Mouse (Mus musculus) hindbrain, embryonic 15.5 days (tissue): ENCODE data around the gene Msx3. TPM values are rescaled to one million over a fixed set of nuclear protein-coding genes. Genes with fewer than 3 reads are reported as not detected.

ENCODE experiments used
- ATAC-seq: fragments of 200-750 bp; cut with Nextera tagmentation; 2 replicates; pipeline ENCODE4 v1.8.0; 2017; ENCODE audit warnings: low read depth, moderate number of reproducible peaks, moderate TSS enrichment; ENCODE audit not compliant: low FRiP score
- H3K27ac ChIP-seq: fragments of 300-500 bp; sonication (generic); replicated peaks from 2 replicates; pipeline ENCODE4 v1.5.1; 2015; ENCODE audit warnings: mild to moderate bottlenecking, inconsistent platforms
- H3K27me3 ChIP-seq: fragments of 300-500 bp; sonication (generic); 2 replicates; pipeline ENCODE4 v1.6.1; 2015; ENCODE audit warnings: control low read depth, inconsistent platforms
- H3K36me3 ChIP-seq: fragments of 300-500 bp; sonication (generic); 2 replicates; pipeline ENCODE4 v1.6.1; 2015; ENCODE audit warnings: control low read depth, inconsistent platforms
- H3K4me1 ChIP-seq: fragments of 300-500 bp; sonication (generic); replicated peaks from 2 replicates; pipeline ENCODE4 v1.6.1; 2015; ENCODE audit warnings: control low read depth, inconsistent platforms
- H3K4me2 ChIP-seq: fragments of 300-500 bp; sonication (generic); 2 replicates; pipeline ENCODE4 v1.6.1; 2015; ENCODE audit warnings: moderate library complexity, mild to moderate bottlenecking, inconsistent platforms
- H3K4me3 ChIP-seq: fragments of 300-500 bp; sonication (generic); 2 replicates; pipeline ENCODE4 v1.5.1; 2015; ENCODE audit warnings: mild to moderate bottlenecking, inconsistent platforms
- H3K9ac ChIP-seq: fragments of 300-500 bp; sonication (generic); 2 replicates; pipeline ENCODE4 v1.6.1; 2015; ENCODE audit warnings: inconsistent platforms
- H3K9me3 ChIP-seq: fragments of 300-500 bp; sonication (generic); 2 replicates; pipeline ENCODE4 v1.6.1; 2016; ENCODE audit warnings: control low read depth, inconsistent platforms
- WGBS: fragments of 180-500 bp; shearing (Covaris S2); methylation state at CpG from one replicate; pipeline ENCODE4 v1.1.7; 2015; 5-methylcytosine and 5-hydroxymethylcytosine counted together
- polyA plus RNA-seq: library from polyadenylated mRNA; unstranded; fragments of >200 nt; fragmentation: Nextera tagmentation; extraction: Ambion mirVana; gene quantifications from 2 replicates; pipeline ENCODE4 v1.2.1, GENCODE M21; 2015

The Msx3 gene
- polyA plus RNA-seq, 1 experiment from 2014 or later: 9.5 TPM

GRCm38 (mm10) chr7:140049115-140049689, 313 bp upstream of the Msx3 start:
- no peaks in the 10 kb centered on the region for H3K36me3 ChIP-seq
- under 1% methylated on average over 34 of the region's 34 CpGs for WGBS
- H3K9ac ChIP-seq: peak overlapping the region; percentile 49
- peaks cover 26% of the 10 kb centered on the region for H3K4me1 ChIP-seq
- H3K27ac ChIP-seq: 0 out of 2 replicates have a peak overlapping the region, but pooled peaks have one; percentile 1
- no peaks in the 10 kb centered on the region for H3K9me3 ChIP-seq
- H3K4me2 ChIP-seq: peak overlapping the region; percentile 79
- H3K27me3 ChIP-seq: peaks cover 69% of the 10 kb centered on the region
- H3K4me3 ChIP-seq: peak overlapping the region; percentile 52
- peak; percentile 88 for ATAC-seq

GRCm38 (mm10) chr7:140047811-140048311, 1.0 kb downstream of the Msx3 start:
- Histone ChIP-seq H3K4me3 (peak overlapping the region; percentile 52), H3K9me3 (no peaks in the 10 kb centered on the region), H3K4me1 (peaks cover 26% of the 10 kb centered on the region), H3K27ac (no peak overlapping the region), H3K36me3 (no peaks in the 10 kb centered on the region), H3K4me2 (peak overlapping the region; percentile 79), H3K27me3 (peaks cover 66% of the 10 kb centered on the region), H3K9ac (peak overlapping the region; percentile 49; the same call in 1 of the 2 replicates)
- WGBS: under 1% methylated on average over 33 of the region's 33 CpGs
- no peak for ATAC-seq

- Histone ChIP-seq H3K27ac (no peak overlapping the region), H3K36me3 (peaks cover 4% of the 10 kb centered on the region; the same call in 1 of the 2 replicates), H3K4me1 (peaks cover 26% of the 10 kb centered on the region), H3K27me3 (peaks cover 49% of the 10 kb centered on the region), H3K9me3 (no peaks in the 10 kb centered on the region), H3K9ac (no peak overlapping the region), H3K4me3 (no peak overlapping the region), H3K4me2 (no peak overlapping the region)
- no peak for ATAC-seq
- WGBS: 88% methylated on average over 4 of the region's 4 CpGs
Measured at GRCm38 (mm10) chr7:140045546-140045945, 3.3 kb downstream of the Msx3 start.

GRCm38 (mm10) chr7:140042728-140043127, 6.2 kb downstream of the Msx3 start:
- no peak overlapping the region for H3K27ac ChIP-seq
- H3K36me3 ChIP-seq: peaks cover 6% of the 10 kb centered on the region; the same call in 1 of the 2 replicates
- no peak overlapping the region for H3K9ac ChIP-seq
- H3K4me2 ChIP-seq: no peak overlapping the region
- H3K4me3 ChIP-seq: no peak overlapping the region
- no peaks in the 10 kb centered on the region for H3K9me3 ChIP-seq
- ATAC-seq: no peak
- peaks cover 22% of the 10 kb centered on the region for H3K27me3 ChIP-seq
- WGBS: 74% methylated on average over 3 of the region's 3 CpGs
- peaks cover 4% of the 10 kb centered on the region for H3K4me1 ChIP-seq

- no peaks in the 10 kb centered on the region for H3K27me3 ChIP-seq
- H3K36me3 ChIP-seq: peaks cover 19% of the 10 kb centered on the region
- no peak overlapping the region for H3K27ac ChIP-seq
- WGBS: 48% methylated on average over 3 of the region's 3 CpGs
- peak overlapping the region; percentile 90 for H3K9ac ChIP-seq
- H3K4me2 ChIP-seq: peak overlapping the region; percentile 89
- ATAC-seq: no peak
- no peaks in the 10 kb centered on the region for H3K9me3 ChIP-seq
- peaks cover 24% of the 10 kb centered on the region for H3K4me1 ChIP-seq
- H3K4me3 ChIP-seq: peak overlapping the region; percentile 98
Measured at GRCm38 (mm10) chr7:140037171-140037555, 11.7 kb downstream of the Msx3 start.

GRCm38 (mm10) chr7:140036281-140037170, 12.4 kb downstream of the Msx3 start, which contains the start of the genes Zfp511 and Tubgcp2:
TSS of gene Zfp511 (plus strand) at chr7:140036391.
TSS of gene Tubgcp2 (minus strand) at chr7:140036669.
- ATAC-seq: peak; percentile 96
- WGBS: under 1% methylated on average over 68 of the region's 69 CpGs
- peak within 1 kb of the TSS; percentile 98 for H3K4me3 ChIP-seq
- H3K27me3 ChIP-seq: no peaks in the 10 kb centered on the region
- H3K9ac ChIP-seq: peak within 1 kb of the TSS; percentile 90
- peak within 1 kb of the TSS; percentile 89 for H3K4me2 ChIP-seq
- peak within 1 kb of the TSS; percentile 96 for H3K27ac ChIP-seq
- H3K36me3 ChIP-seq: peaks cover 24% of the 10 kb centered on the region
- peaks cover 24% of the 10 kb centered on the region for H3K4me1 ChIP-seq
- no peaks in the 10 kb centered on the region for H3K9me3 ChIP-seq

DNA sequence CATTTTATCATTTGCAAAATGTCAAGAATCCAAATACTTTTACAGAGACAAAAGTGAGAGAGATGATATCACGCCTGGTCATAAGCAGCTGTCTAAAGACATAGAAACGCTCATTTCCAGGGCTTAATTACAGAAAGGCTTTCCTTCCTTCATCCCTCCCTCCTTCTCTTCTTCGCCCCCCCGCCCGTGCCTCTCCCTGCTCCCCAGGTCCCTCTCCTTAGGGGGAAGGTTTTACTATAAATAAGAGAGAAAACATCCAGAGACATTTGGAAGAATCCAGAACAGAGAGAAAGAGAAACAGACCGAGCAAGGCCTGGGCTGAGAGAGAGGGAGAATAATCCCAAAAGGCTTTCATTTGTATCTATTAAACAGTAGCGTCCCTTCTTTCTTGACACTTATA, 13.4 kb downstream of the Msx3 start:
- peak overlapping the region; percentile 98 for H3K4me3 ChIP-seq
- H3K9ac ChIP-seq: peak overlapping the region; percentile 90
- peaks cover 24% of the 10 kb centered on the region for H3K4me1 ChIP-seq
- no peaks in the 10 kb centered on the region for H3K9me3 ChIP-seq
- H3K4me2 ChIP-seq: peak overlapping the region; percentile 89
- H3K27me3 ChIP-seq: no peaks in the 10 kb centered on the region
- WGBS: 22% methylated on average over 7 of the region's 7 CpGs
- peak overlapping the region; percentile 96; the same call in 1 of the 2 replicates for H3K27ac ChIP-seq
- ATAC-seq: no peak
- H3K36me3 ChIP-seq: peaks cover 30% of the 10 kb centered on the region

DNA sequence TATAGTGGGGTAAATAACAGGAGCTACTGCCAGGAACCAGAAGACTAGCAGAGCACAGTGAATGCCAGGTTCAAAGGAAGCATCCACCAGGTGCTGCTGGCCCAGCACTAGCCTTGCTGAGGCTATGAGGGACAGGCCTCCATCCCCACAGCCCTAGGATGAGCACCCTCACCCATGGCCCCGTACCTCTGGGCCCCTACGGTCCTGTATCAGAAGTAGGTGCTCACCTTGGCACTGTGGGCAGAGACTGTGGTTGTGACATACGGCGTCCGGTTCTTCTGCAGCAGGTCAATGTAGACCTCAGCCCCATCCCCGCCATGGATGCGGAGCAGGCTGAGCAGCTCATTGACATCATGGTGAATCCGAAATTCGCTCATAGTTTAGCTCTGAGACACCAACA, 15.5 kb downstream of the Msx3 start:
- no peak overlapping the region for H3K4me2 ChIP-seq
- no peak for ATAC-seq

DNA sequence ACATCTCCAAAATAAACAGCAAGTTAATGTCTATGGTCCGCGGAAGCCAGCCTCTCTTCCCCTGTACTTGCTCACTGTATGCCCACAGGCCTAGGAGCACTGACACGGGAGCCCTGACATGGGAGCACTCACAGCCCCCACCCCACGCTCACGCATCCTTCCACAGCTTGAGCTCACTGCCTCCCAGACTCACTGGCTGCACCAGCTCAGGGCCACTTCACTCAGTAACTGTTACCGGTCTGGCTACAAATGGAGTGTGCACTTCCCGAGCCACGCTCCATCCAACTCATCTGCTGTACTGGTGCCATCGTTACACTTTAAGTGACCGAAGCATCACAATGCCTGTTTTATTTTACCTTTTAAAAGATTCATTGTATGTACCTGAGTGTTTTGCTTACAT, 16.5 kb downstream of the Msx3 start:
- Histone ChIP-seq H3K4me3 (no peak overlapping the region), H3K4me1 (peaks cover 20% of the 10 kb centered on the region), H3K4me2 (no peak overlapping the region), H3K27me3 (no peaks in the 10 kb centered on the region), H3K9ac (no peak overlapping the region), H3K27ac (no peak overlapping the region), H3K36me3 (peaks cover 53% of the 10 kb centered on the region), H3K9me3 (no peaks in the 10 kb centered on the region)
- 97% methylated on average over 10 of the region's 10 CpGs for WGBS
- no peak for ATAC-seq

More for the DNA sequence above, 15.5 kb downstream of the Msx3 start:
- no peaks in the 10 kb centered on the region for H3K27me3 ChIP-seq
- no peak overlapping the region for H3K27ac ChIP-seq
- peaks cover 47% of the 10 kb centered on the region for H3K36me3 ChIP-seq
- no peak overlapping the region for H3K9ac ChIP-seq
- peaks cover 24% of the 10 kb centered on the region for H3K4me1 ChIP-seq
- H3K4me3 ChIP-seq: no peak overlapping the region
- WGBS: 95% methylated on average over 9 of the region's 9 CpGs
- no peaks in the 10 kb centered on the region for H3K9me3 ChIP-seq

GRCm38 (mm10) chr7:140031771-140032170, 17.1 kb downstream of the Msx3 start:
- H3K36me3 ChIP-seq: peaks cover 53% of the 10 kb centered on the region
- WGBS: 95% methylated on average over 12 of the region's 12 CpGs

DNA sequence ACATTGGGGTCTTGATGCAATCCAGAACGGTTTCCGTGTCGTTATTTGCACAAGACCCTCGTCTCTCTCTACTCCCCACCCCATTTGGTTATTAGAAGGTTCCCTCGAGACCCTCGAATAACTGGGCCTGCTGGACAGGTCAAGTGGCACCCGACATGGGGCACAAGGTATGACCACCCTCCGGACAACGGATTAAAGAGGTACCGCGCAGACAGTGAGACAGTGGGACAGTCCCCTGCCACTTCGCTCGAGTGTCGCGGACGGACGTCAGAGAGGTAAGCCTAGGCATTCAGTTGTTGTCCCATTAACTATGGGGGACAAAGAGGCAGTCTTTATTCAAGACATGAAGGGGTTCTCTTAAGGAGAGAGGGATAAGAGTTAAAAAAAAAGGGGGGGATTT, 37.6 kb downstream of the Msx3 start:
- no peak for ATAC-seq
- no peaks in the 10 kb centered on the region for H3K27me3 ChIP-seq

More at GRCm38 (mm10) chr7:140031771-140032170, 17.1 kb downstream of the Msx3 start:
- Histone ChIP-seq H3K4me1 (peaks cover 15% of the 10 kb centered on the region), H3K4me3 (no peak overlapping the region), H3K9me3 (no peaks in the 10 kb centered on the region), H3K27me3 (no peaks in the 10 kb centered on the region), H3K4me2 (no peak overlapping the region), H3K9ac (no peak overlapping the region), H3K27ac (no peak overlapping the region)
- ATAC-seq: no peak

GRCm38 (mm10) chr7:140007781-140008180, 41.1 kb downstream of the Msx3 start:
- no peak overlapping the region for H3K27ac ChIP-seq
- no peak overlapping the region for H3K4me2 ChIP-seq
- WGBS: 94% methylated on average over 9 of the region's 9 CpGs
- ATAC-seq: no peak
- H3K27me3 ChIP-seq: no peaks in the 10 kb centered on the region
- no peaks in the 10 kb centered on the region for H3K4me1 ChIP-seq
- no peak overlapping the region for H3K9ac ChIP-seq
- H3K9me3 ChIP-seq: no peaks in the 10 kb centered on the region
- H3K36me3 ChIP-seq: peaks cover 38% of the 10 kb centered on the region
- H3K4me3 ChIP-seq: no peak overlapping the region

More for the DNA sequence above, 37.6 kb downstream of the Msx3 start:
- Histone ChIP-seq H3K36me3 (peaks cover 23% of the 10 kb centered on the region), H3K4me1 (no peaks in the 10 kb centered on the region), H3K27ac (no peak overlapping the region), H3K9me3 (no peaks in the 10 kb centered on the region), H3K9ac (no peak overlapping the region), H3K4me2 (no peak overlapping the region), H3K4me3 (no peak overlapping the region)
- 97% methylated on average over 17 of the region's 17 CpGs for WGBS
